Mouse (Mus musculus) liver, embryonic 14.5 days (tissue): Measurements from ENCODE around the gene Rex1bd. TPM values are rescaled to one million over a fixed set of nuclear protein-coding genes. Genes with fewer than 3 reads are reported as not detected.

ENCODE experiments used
- ATAC-seq: fragments of 200-750 bp; cut with Nextera tagmentation; 2 replicates; pipeline ENCODE4 v1.8.0; 2017; ENCODE audit warnings: moderate number of reproducible peaks, mild to moderate bottlenecking, moderate library complexity; ENCODE audit not compliant: insufficient read depth
- DNase-seq, 3 experiments: peaks; one replicate each; pipeline ENCODE4 v3.0.0-alpha.2; 2012 to 2013; ENCODE audit warnings: low read depth in 3 of 3, low spot score in 3 of 3
- H3K27ac ChIP-seq: fragments of 300-500 bp; sonication (generic); 2 replicates; pipeline ENCODE4 v1.5.1; 2014; ENCODE audit warnings: moderate library complexity, mild to moderate bottlenecking, control low read depth, inconsistent platforms
- H3K27me3 ChIP-seq: fragments of 300-500 bp; sonication (generic); 2 replicates; pipeline ENCODE4 v1.6.1; 2014; ENCODE audit warnings: mild to moderate bottlenecking, low read length, moderate library complexity; ENCODE audit not compliant: control insufficient read depth, insufficient read depth
- H3K36me3 ChIP-seq: fragments of 300-500 bp; sonication (generic); replicated peaks from 2 replicates; pipeline ENCODE4 v1.6.1; 2014; ENCODE audit warnings: low read depth; ENCODE audit not compliant: control insufficient read depth, insufficient read depth
- H3K4me1 ChIP-seq, 2 experiments: fragments of 200-500 bp in 1 of 2; fragments of 300-500 bp in 1 of 2; sonication (generic) in 1 of 2; replicated peaks; 2 replicates each; pipeline ENCODE4 v1.6.1; 2012 to 2014; ENCODE audit warnings: antibody characterized with exemption in 1 of 2, inconsistent platforms in 1 of 2, low read length in 1 of 2; ENCODE audit not compliant: control insufficient read depth in 2 of 2, insufficient read depth in 2 of 2
- H3K4me2 ChIP-seq: fragments of 300-500 bp; sonication (generic); 2 replicates; pipeline ENCODE4 v1.6.1; 2014; ENCODE audit warnings: low read depth, mild to moderate bottlenecking, control low read depth, moderate library complexity
- H3K4me3 ChIP-seq, 2 experiments: fragments of 200-500 bp in 1 of 2; fragments of 300-500 bp in 1 of 2; sonication (generic) in 1 of 2; 2 replicates each; pipeline ENCODE4 v1.5.1; 2012 to 2014; ENCODE audit warnings: low read depth in 2 of 2, low read length in 2 of 2, mild to moderate bottlenecking in 2 of 2, control low read depth in 1 of 2, inconsistent platforms in 1 of 2, moderate library complexity in 1 of 2; ENCODE audit not compliant: insufficient read depth in 1 of 2
- H3K9ac ChIP-seq: fragments of 300-500 bp; sonication (generic); replicated peaks from 2 replicates; pipeline ENCODE4 v1.6.1; 2014; ENCODE audit warnings: mild to moderate bottlenecking, control low read depth, moderate library complexity
- H3K9me3 ChIP-seq: fragments of 300-500 bp; sonication (generic); 2 replicates; pipeline ENCODE4 v1.6.1; 2016; ENCODE audit warnings: low read length, mixed read lengths; ENCODE audit not compliant: control insufficient read depth
- CTCF ChIP-seq: IDR thresholded peaks from 2 replicates; pipeline ENCODE4 v1.5.1; 2016; ENCODE audit warnings: antibody characterized with exemption, low read depth, control low read depth
- EP300 ChIP-seq: IDR thresholded peaks from 2 replicates; pipeline ENCODE4 v1.6.1; 2016; ENCODE audit warnings: antibody characterized with exemption, low read depth
- WGBS: fragments of 180-500 bp; shearing (Covaris S2); extraction: QIAGEN DNeasy Blood & Tissue Kit; methylation state at CpG from one replicate; pipeline ENCODE4 v1.1.7; 2014; ENCODE audit not compliant: insufficient replicate concordance; 5-methylcytosine and 5-hydroxymethylcytosine counted together
- polyA plus RNA-seq, 2 experiments: library from polyadenylated mRNA; depleted of rRNA in 1 of 2; stranded (reverse) in 1 of 2; unstranded in 1 of 2; fragments of >200 nt; fragmentation: Nextera tagmentation in 1 of 2; extraction: Ambion mirVana in 1 of 2; gene quantifications; 2 replicates each; pipeline versions ENCODE4 v1.2.1 to v1.2.3; 2012 to 2014

The Rex1bd gene
- polyA plus RNA-seq, 2 experiments: 55.1 to 72.0 TPM

GRCm38 (mm10) chr8:70540507-70541071, 34.0 kb upstream of the Rex1bd start:
- Histone ChIP-seq H3K4me3 (peak overlapping the region; percentile 88 to 96), H3K4me2 (peak overlapping the region; percentile 97), H3K27me3 (no peaks in the 10 kb centered on the region), H3K9ac (peak overlapping the region; percentile 88), H3K27ac (peak overlapping the region; percentile 75), H3K9me3 (no peaks in the 10 kb centered on the region), H3K4me1 (peaks cover 18 to 43% of the 10 kb centered on the region in 2 experiments), H3K36me3 (peaks cover 3% of the 10 kb centered on the region; the same call in 1 of the 2 replicates)
- ATAC-seq (no peak), DNase-seq (no peak)
- WGBS: 31% methylated on average over 7 of the region's 7 CpGs
- TF ChIP-seq EP300: no peak
- TF ChIP-seq CTCF: no peak

GRCm38 (mm10) chr8:70540013-70540506, 33.5 kb upstream of the Rex1bd start:
- Histone ChIP-seq H3K27me3 (no peaks in the 10 kb centered on the region), H3K4me3 (peak overlapping the region; percentile 88 to 96), H3K9me3 (no peaks in the 10 kb centered on the region), H3K27ac (peak overlapping the region; percentile 75), H3K9ac (peak overlapping the region; percentile 88), H3K4me2 (peak overlapping the region; percentile 97), H3K4me1 (peaks cover 18 to 41% of the 10 kb centered on the region in 2 experiments), H3K36me3 (peaks cover 3% of the 10 kb centered on the region; the same call in 1 of the 2 replicates)
- no peak for ATAC-seq
- WGBS: 1% methylated on average over 4 of the region's 4 CpGs
- DNase-seq: no peak
- TF ChIP-seq CTCF (no peak), EP300 (no peak)

- Histone ChIP-seq H3K4me2 (peak within 1 kb of the TSS; percentile 97), H3K27me3 (no peaks in the 10 kb centered on the region), H3K9ac (peak within 1 kb of the TSS; percentile 88), H3K9me3 (no peaks in the 10 kb centered on the region), H3K4me3 (peak within 1 kb of the TSS; percentile 88 to 96), H3K4me1 (peaks cover 18 to 36% of the 10 kb centered on the region in 2 experiments), H3K27ac (peak within 1 kb of the TSS; percentile 96), H3K36me3 (peaks cover 5% of the 10 kb centered on the region; the same call in 1 of the 2 replicates)
- under 1% methylated on average over 58 of the region's 58 CpGs for WGBS
- peak; percentile 99 to 100 (median 100) for DNase-seq
- peak; percentile 84 for ATAC-seq
- no peak for TF ChIP-seq EP300
- TF ChIP-seq CTCF: no peak
Observed at GRCm38 (mm10) chr8:70539077-70539813, 32.7 kb upstream of the Rex1bd start, which contains the start of gene Ell. TSS of gene Ell (plus strand) at chr8:70539457.

GRCm38 (mm10) chr8:70538633-70539076, 32.1 kb upstream of the Rex1bd start:
- WGBS: under 1% methylated on average over 32 of the region's 32 CpGs
- Histone ChIP-seq H3K4me3 (peak overlapping the region; percentile 83 to 88), H3K4me1 (peaks cover 18 to 30% of the 10 kb centered on the region in 2 experiments), H3K27me3 (no peaks in the 10 kb centered on the region), H3K4me2 (peak overlapping the region; percentile 97), H3K9ac (peak overlapping the region; percentile 65), H3K9me3 (no peaks in the 10 kb centered on the region), H3K27ac (peak overlapping the region; percentile 96), H3K36me3 (peaks cover 11% of the 10 kb centered on the region; the same call in 1 of the 2 replicates)
- DNase-seq (peak; percentile 98), ATAC-seq (peak; percentile 69)
- TF ChIP-seq EP300: no peak
- TF ChIP-seq CTCF: 0 out of 2 replicates have a peak, but pooled peaks have one; percentile 2

GRCm38 (mm10) chr8:70538024-70538579, 31.6 kb upstream of the Rex1bd start:
- no peaks in the 10 kb centered on the region for H3K9me3 ChIP-seq
- ATAC-seq: no peak
- DNase-seq: no peak

More at GRCm38 (mm10) chr8:70538024-70538579, 31.6 kb upstream of the Rex1bd start:
- Histone ChIP-seq H3K4me2 (peak overlapping the region; percentile 97), H3K27ac (peak overlapping the region; percentile 77), H3K9ac (peak overlapping the region; percentile 61), H3K36me3 (peaks cover 16% of the 10 kb centered on the region), H3K4me1 (peaks cover 18 to 29% of the 10 kb centered on the region in 2 experiments), H3K4me3 (peak overlapping the region; percentile 67 to 88), H3K27me3 (no peaks in the 10 kb centered on the region)
- 18% methylated on average over 24 of the region's 24 CpGs for WGBS
- TF ChIP-seq EP300 (no peak), CTCF (0 out of 2 replicates have a peak, but pooled peaks have one; percentile 1)
